In genomic region chr1:191364477-191364876, GRCm38 (mm10) we compare ENCODE assay signal across 7 mouse cellular contexts. TPM values are rescaled to one million over a fixed set of nuclear protein-coding genes. Genes with fewer than 3 reads are reported as not detected.
DNase-seq lines count a peak whose midpoint lies in the region; TF ChIP-seq lines count a peak whose summit lies in the region.

No protein-coding gene starts in this region.

- TF ChIP-seq POLR2A in small intestine, adult 2 months (IDR thresholded peaks at IDR 0.05; ENCODE audit: low read depth, low read length) = no peak

- WGBS in small intestine, adult 2 months = 70% methylated on average over 4 of the region's 4 CpGs

- TF ChIP-seq CTCF in layer of hippocampus, adult 2 months (conservative IDR thresholded peaks at IDR 0.05) = peak; percentile 77
- peak; percentile 66; the same call in 1 of the 2 replicates for TF ChIP-seq CTCF in small intestine, adult 2 months (IDR thresholded peaks at IDR 0.05; ENCODE audit: extremely low read depth, insufficient read length, insufficient replicate concordance, low read depth, low read length)

- no peak overlapping the region for H3K27ac ChIP-seq in layer of hippocampus, adult 2 months
- H3K27ac ChIP-seq in small intestine, adult 2 months (ENCODE audit: insufficient read depth, low read depth, low read length) = no peak overlapping the region

- no peaks in the 10 kb centered on the region; the same call in 1 of the 2 replicates for H3K4me1 ChIP-seq in small intestine, adult 2 months (ENCODE audit: control insufficient read depth, insufficient read depth, insufficient read length, low read length)

- H3K27me3 ChIP-seq in small intestine, adult 2 months (ENCODE audit: control insufficient read depth, insufficient read depth, low read length) = no peaks in the 10 kb centered on the region

- no peak overlapping the region for H3K4me3 ChIP-seq in layer of hippocampus, adult 2 months
- no peak overlapping the region for H3K4me3 ChIP-seq in small intestine, adult 2 months (ENCODE audit: low read depth, low read length)

- no peak for DNase-seq in layer of hippocampus, adult 2 months (ENCODE audit: low spot score in 2 of 2)
- DNase-seq in layer of hippocampus, postnatal 10 days (ENCODE audit: low spot score in 2 of 2) = no peak
- DNase-seq in R1 (ENCODE audit: low read depth, low spot score) = peak; percentile 70
- DNase-seq in forelimb bud, embryonic 11.5 days (ENCODE audit: low read depth, low spot score) = peak; percentile 33
- no peak for DNase-seq in right cerebral cortex, postnatal 10 days (ENCODE audit: low spot score in 2 of 2)
- no peak for DNase-seq in ovary, postnatal 14 days (ENCODE audit: low spot score)

- H3K36me3 ChIP-seq in small intestine, adult 2 months (ENCODE audit: control insufficient read depth, insufficient read depth, low read length) = peaks cover 44% of the 10 kb centered on the region

RNA-seq across cellular contexts. Expression of gene Ppp2r5a, which starts 38.6 kb away (rescaled TPM):
- 10 to 100 TPM; 68.6 to 73.2 TPM for total RNA-seq in layer of hippocampus, adult 2 months (2021)
- total RNA-seq in layer of hippocampus, postnatal 10 days (2021) = 10 to 100 TPM; 56.0 to 59.1 TPM
- polyA plus RNA-seq in small intestine, adult 2 months (2012; rRNA removed) = 18.5 and 46.6 TPM in 2 replicates

RNA-seq across cellular contexts. Expression of gene Tmem206, which starts 38.8 kb away (rescaled TPM):
- 1 to 10 TPM; 8.0 to 8.7 TPM for total RNA-seq in layer of hippocampus, adult 2 months (2021)
- 10 to 100 TPM; 12.1 to 12.8 TPM for total RNA-seq in layer of hippocampus, postnatal 10 days (2021)
- polyA plus RNA-seq in small intestine, adult 2 months (2012; rRNA removed) = 2.2 and 2.7 TPM in 2 replicates

RNA-seq across cellular contexts. Expression of gene Nenf, which starts 46.5 kb away (rescaled TPM):
- 10 to 100 TPM; 61.5 to 70.8 TPM for total RNA-seq in layer of hippocampus, adult 2 months (2021)
- 10 to 100 TPM; 74.6 to 89.2 TPM for total RNA-seq in layer of hippocampus, postnatal 10 days (2021)
- polyA plus RNA-seq in small intestine, adult 2 months (2012; rRNA removed) = 55.8 and 59.7 TPM in 2 replicates

Comparison
In these comparisons a context has a peak if more than half of its experiments do, and no peak if none do; other contexts are left out.
1. DNase-seq: peak in R1 (single experiment) and forelimb bud, embryonic 11.5 days (single experiment); none in layer of hippocampus, adult 2 months (0 of 2), layer of hippocampus, postnatal 10 days (0 of 2), right cerebral cortex, postnatal 10 days (0 of 2) and ovary, postnatal 14 days (single experiment).